Mouse (Mus musculus) left cerebral cortex, postnatal 36 days (tissue): ENCODE results near the gene Ganab. TPM values are rescaled to one million over a fixed set of nuclear protein-coding genes. Genes with fewer than 3 reads are reported as not detected.
"Not testable (repeated sequence)": the region's sequence is repeated elsewhere in the genome, so short reads cannot be mapped to it uniquely, and the experiment has no call there.

Source experiments
- DNase-seq, 2 experiments: peaks; one replicate each; pipeline ENCODE4 v3.0.0; 2021 to 2022; ENCODE audit warnings: low spot score in 2 of 2, mixed read lengths in 1 of 2
- intact Hi-C: fragments of 180-260 bp; cut with DNase I; formaldehyde crosslinking; loops from one replicate; pipeline ENCODE4 v1.15.1; 2025
- total RNA-seq, 2 experiments: library from RNA; stranded (reverse); gene quantifications; 2 replicates each; pipeline ENCODE4 v1.2.3; 2021

Ganab gene
- total RNA-seq, result 100 to 1,000 TPM in 1 of 2 experiments, 10 to 100 TPM in 1; 95.3 to 102 TPM

DNA sequence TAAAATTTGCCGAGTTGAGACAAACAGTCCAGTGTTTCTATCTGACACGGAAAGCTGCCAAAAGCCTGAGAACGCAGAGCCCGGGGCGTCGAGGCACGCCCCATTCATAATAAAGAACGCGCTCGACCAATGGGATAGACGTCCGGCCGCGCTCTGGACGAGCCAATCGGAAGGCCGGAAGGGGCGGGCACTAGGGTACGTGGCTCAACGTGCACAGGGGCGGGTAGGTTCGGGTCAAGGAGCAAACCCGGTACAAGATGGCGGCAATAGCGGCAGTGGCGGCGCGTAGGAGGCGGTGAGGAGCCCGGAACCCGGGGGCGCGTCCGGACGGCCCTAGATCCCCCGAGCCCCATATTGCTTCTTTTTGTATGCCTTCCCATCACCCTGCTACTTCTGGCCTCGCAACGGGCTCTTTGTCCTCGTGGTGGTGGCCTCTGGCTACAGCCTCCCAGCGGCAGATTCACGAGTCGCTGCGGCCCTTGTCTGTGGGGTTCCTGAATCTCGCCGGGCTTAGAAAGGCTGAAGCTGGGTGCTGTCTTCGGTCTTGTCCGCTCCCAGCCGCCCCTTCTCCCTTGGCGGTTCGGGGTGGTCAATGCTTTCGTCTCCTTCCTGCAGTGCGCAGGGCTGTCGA lies at the start of gene Ganab:
Gene Ganab, plus strand, starts transcription at position 207 of the 631 bp plus-strand sequence.
- peak; percentile 95 to 96 for DNase-seq
- intact Hi-C loops, result loop anchor here (2.0 to 5.0 kb wide), 2 partner anchors 21 to 56 kb away; no protein-coding TSS in a partner anchor

- DNase-seq, result no peak
- intact Hi-C loops, result no loop called here
These were observed 49.5 kb upstream of the Ganab start for GRCm38 (mm10) chr19:8848356-8848755.

DNA sequence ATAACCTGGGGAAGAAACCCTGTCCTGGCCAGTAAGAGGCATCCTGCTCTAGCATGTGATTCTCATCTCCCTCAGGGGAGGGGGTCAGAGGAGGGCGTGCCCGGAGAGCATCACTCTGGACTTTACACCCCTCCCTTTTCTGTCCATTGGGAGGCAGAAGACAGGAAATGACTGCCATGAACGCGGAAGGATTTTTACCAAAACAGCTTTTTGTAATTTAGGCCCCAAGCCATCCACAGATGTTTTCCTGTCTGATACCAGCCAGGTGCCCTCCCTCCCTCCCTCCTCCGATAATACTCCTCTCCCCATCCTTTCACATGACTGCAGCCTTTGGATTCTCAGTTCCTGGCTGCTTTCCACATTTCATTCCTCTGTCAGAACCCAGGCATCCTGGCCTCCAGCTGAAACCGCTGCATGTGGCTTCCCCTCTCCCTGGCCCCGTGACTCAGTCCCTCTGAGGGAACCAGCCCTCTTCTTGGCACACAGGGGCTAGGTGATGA lies 47.4 kb upstream of the Ganab start, which contains the start of gene Lrrn4cl:
Gene Lrrn4cl, plus strand, starts transcription at position 367 of the 500 bp plus-strand sequence.
- intact Hi-C loops, result no loop called here
- no peak for DNase-seq

DNA sequence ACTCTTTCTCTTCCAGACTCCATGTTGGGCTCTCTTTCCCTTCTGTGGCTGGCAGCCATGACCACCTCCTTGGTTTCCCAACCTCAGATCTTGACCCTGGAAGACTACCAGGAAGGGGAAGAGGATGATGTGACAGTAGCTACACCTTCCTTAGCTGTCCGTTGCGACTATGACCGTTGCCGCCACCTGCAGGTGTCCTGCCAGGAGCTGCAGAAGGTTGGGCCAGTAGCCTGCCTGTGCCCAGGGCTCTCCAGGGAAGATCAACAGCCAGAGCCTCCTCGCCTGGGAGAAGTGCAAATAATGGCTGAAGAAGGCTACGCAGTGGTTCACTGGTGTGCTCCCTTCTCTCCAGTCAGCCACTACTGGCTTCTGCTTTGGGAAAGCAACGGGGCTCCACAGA lies 46.2 kb upstream of the Ganab start:
- no peak for DNase-seq
- intact Hi-C loops, result no loop called here

DNA sequence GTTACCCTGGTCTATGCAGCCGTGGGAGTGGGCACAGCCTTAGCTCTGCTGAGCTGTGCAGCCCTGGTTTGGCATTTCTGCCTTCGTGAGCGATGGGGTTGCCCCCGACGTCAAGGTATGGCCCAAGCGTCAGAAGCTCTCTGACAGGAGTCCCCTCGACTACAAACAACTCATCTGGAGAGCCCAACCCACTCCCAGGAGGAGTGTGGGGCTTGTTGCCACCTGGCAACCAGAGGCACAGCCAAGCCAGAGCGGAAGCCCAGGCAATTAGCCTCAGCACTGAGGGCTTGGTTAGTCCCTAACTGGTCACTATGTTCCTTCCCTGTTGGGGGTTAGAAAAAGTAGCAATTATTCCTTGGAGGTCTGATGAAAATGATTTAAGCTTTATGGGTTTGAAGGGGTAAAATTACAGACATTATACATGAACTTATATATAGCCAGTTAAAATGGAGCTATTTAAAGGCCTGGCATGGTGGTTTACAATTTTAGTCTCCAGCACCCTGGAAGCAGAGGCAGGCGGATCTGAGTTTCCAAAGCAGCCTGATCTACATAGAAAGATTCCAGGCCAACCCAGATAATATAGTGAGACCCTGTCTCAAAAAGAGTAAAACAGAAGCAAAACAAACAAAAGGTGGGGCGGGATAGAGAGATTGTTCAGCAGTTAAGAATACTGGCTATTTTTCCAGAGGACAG lies 45.5 kb upstream of the Ganab start:
- intact Hi-C loops, result no loop called here
- DNase-seq, result no peak

GRCm38 (mm10) chr19:8853117-8853516 lies 44.8 kb upstream of the Ganab start:
- DNase-seq, result no peak
- intact Hi-C loops, result no loop called here

GRCm38 (mm10) chr19:8857689-8858088 lies 40.2 kb upstream of the Ganab start:
- no peak for DNase-seq
- intact Hi-C loops, result loop anchor here (5.0 kb wide), 1 partner anchor 255 kb away; no protein-coding TSS in a partner anchor

DNA sequence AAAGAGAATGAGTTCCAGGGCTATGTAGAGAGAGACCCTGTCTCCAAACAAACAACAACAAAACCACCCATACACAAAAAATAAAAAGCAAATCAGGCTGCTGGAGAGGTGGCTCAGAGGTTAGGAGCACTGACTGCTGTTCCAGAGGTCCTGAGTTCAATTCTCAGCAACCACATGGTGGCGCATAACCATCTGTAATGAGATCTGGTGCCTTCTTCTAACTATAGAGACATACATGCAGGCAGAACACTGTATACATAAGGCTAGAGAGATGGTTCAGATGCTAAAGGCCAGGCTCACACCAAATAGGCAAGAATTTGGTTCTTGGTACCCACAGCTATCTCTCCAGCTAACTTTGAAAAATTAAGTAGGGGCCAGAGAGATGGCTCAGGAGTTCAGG lies 38.9 kb upstream of the Ganab start:
- DNase-seq, result no peak
- intact Hi-C loops, result loop anchor here (5.0 kb wide), 1 partner anchor 253 kb away; no protein-coding TSS in a partner anchor

DNA sequence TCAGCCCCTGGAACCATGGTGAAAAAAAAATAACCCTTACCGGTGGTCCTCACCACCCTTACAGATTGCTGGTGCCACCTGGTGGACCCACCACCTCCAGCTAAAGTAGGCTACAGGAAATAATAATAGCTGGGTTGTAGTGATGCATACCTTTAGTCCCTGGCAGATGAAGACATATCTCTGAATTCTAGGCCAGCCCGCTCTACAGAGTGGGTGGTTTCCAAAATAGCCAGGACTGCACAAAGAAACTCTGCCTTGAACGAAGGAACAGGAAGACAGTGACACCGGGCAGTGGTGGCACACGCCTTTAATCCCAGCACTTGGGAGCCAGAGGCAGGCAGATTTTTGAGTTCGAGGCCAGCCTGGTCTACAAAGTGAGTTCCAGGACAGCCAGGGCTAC lies 33.6 kb upstream of the Ganab start:
- DNase-seq, result no peak
- intact Hi-C loops, result no loop called here

DNA sequence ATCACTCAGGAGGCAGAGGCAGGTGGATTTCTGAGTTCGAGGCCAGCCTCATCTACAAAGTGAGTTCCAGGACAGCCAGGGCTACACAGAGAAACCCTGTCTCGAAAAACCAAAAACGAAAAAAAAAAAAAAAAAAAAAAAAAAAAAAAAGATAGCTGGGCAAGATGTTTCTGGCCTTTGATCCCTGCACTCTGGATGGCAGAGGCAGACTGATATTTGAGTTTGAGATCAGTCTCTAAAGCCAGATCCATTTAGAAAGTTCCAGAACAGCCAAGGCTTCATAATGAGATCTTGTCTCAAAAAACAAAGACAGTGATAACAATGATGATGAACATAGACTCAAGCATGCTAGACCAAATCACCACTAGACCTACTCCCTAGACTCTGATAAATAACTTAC lies 27.5 kb upstream of the Ganab start:
- intact Hi-C loops, DNase-seq: not testable (repeated sequence)

GRCm38 (mm10) chr19:8870838-8871237 lies 27.0 kb upstream of the Ganab start:
- DNase-seq, result no peak
- intact Hi-C loops, result no loop called here

DNA sequence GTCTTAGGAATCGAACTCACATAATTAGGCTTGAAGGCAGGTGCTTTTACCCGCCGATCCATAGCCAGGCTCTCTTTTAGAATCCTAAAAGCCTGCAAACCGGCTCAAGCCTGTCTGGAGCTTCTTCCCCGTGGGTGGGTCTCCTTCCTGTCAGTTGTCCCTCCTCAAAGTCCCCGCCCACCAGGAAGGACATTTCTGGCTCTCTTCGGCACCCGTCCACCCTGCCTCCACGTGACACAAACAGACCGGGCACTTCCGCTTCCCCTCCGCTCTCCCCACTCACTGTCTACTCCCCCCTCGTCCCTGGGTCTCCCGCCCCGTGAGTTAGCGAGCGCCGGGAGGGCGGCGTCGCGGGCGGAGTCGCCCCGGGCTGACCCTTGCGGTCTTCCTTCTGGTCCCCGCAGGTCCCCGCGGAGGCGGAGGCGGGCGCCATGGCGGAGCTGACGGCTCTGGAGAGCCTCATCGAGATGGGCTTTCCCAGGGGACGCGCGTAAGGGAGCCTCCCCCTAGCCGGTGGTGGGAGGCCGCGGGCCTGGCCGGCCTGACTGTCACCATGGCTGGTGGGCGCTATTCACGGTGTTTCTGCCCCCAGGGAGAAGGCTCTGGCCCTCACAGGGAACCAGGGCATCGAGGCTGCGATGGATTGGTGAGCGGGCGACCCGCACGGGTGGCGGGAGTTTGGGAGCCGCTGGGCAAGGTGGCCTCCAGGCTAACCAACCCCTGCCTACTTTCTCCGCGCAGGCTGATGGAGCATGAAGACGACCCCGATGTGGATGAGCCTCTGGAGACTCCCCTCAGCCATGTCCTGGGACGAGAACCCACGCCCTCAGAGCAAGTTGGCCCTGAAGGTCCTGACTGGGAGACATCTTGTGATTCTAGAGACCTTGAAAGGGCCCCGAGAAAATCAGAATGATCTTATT lies 26.3 kb upstream of the Ganab start, which contains the start of gene Ubxn1:
Gene Ubxn1, plus strand, starts transcription at position 230 of the 920 bp plus-strand sequence.
- intact Hi-C loops, result no loop called here
- peak; percentile 99 for DNase-seq

- DNase-seq, result no peak
- intact Hi-C loops, result no loop called here
These were observed 25.5 kb upstream of the Ganab start for GRCm38 (mm10) chr19:8872266-8872840.

DNA sequence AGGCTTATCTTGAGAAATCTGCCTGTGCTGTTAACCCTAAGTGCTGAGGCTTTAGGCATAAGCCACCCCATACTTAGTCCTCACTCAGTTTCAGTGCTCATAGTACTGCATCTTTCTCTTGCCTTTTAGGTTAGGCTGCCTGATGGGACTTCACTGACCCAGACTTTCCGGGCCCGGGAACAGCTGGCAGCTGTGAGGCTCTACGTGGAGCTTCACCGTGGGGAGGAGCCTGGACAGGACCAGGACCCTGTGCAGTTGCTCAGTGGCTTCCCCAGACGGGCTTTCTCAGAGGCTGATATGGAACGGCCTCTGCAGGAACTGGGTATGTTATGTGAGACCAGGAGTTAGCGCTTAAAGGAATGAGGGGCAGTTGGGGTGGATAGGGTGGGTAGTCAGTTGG lies 22.8 kb upstream of the Ganab start:
- no peak for DNase-seq
- intact Hi-C loops, result no loop called here

GRCm38 (mm10) chr19:8880311-8881033 lies 17.4 kb upstream of the Ganab start, which contains the start of gene Uqcc3:
Gene Uqcc3 (minus strand): TSS chr19:8880923.
- peak; percentile 89 to 90 for DNase-seq
- intact Hi-C loops, result no loop called here

DNA sequence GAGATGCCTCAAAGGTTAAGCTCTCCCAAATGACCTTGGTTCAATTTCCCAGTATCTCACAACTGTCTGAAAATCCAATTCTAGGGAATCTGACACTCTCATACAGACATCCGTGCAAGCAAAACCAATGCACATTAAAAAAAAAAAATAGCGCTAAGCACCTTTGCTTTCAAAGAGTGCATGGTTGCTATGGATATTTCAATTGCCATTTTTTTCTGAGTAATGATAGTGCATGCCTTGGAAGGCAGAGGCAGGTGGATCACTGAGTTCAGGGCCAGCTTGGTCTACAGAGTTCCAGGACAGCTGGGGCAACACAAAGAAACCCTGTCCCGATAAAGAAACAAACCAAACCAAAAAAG lies 16.9 kb upstream of the Ganab start:
- intact Hi-C loops, result no loop called here
- DNase-seq, result no peak

DNA sequence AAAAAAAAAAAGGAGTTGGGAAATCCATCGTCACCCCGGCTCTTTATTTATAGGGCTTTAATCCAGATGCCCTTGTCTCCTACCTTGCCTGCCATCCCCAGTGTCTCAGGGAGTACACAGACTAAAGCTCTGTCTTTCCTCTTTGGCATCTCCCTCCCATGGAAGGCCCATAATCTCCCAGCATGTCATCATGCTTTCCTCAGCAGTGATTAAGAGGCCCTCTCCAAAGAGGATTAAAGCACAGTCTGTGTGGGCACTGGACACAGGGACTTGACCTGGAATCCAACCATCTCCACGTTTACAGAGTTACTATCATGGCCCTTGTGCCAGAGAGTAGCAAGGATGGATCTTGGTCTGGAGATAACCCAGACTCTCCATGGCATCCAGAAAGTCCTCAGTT lies 14.3 kb upstream of the Ganab start, which contains the start of the genes Lbhd1 and Gm49403:
Gene Lbhd1, plus strand, starts transcription at position 117 of the 400 bp plus-strand sequence.
Gene Gm49403, plus strand, starts transcription at position 315 of the 400 bp plus-strand sequence.
- no peak for DNase-seq

DNA sequence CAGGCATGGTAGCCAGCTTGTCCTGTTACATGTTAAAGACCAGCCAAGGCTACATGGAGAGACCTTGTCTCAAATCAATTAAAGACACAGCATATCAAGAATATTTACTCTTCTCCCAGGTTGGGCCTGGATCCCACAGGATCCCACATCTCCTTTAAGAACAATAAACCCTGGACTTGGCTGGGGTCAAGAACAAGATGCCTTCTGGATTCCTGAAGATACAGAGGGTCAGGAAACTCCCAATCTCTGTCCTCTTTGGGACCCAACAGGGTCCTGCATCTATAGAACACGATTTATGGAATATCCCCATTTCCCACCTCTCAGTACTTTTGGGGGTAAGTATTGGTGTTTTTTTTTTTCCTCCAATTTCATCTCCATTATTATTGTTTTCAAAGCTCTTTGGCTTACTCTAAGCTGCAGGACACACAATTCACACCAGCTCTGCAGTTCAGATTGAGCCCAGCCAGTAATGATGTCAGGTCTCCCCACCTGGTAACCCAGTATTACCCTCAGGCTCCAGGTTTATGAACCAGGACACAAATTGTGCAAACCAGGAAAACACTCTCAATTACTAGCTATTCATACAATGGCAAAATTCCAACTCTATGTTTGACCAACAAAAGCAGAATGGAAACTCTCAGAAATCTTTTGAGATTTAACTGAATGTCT lies 10.8 kb upstream of the Ganab start:
- no peak for DNase-seq
- intact Hi-C loops, result loop anchor here (5.0 kb wide), 1 partner anchor 55 kb away; the partner anchor contains the start of gene Mta2

More for the DNA sequence above, 14.3 kb upstream of the Ganab start, which contains the start of the genes Lbhd1 and Gm49403:
- intact Hi-C loops, result no loop called here
